Mouse (Mus musculus): Measurements from ENCODE around the gene Pgm2l1.

DNA sequence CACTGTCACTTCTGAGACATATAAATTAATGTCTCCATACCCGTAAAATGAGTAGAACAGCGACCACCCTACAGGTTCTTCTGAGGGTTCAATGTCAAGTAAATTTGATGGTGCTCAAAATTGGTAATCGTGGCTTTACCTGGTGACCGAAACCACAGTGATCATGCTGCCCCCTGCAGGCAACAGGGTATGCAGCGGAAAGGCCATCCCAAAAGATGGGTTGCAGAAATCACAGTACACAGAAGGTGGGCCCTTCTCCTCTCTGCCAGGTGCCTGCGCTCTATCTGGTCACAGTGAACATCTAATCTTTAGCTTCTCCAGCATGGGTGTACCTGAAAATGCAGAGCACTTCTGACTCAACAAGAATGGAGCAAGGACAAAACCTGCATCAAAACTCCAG, 98.3 kb downstream of the Pgm2l1 start:
- peak; percentile 30; the same call in 1 of the 2 replicates for TF ChIP-seq CTCF (IDR thresholded peaks at IDR 0.05; ENCODE audit: low read depth, low read length)
- TF ChIP-seq GATA1 (IDR thresholded peaks at IDR 0.05; ENCODE audit: borderline replicate concordance, low read length): no peak
- no peak for TF ChIP-seq GATA2 (IDR thresholded peaks at IDR 0.05; ENCODE audit: borderline replicate concordance, low read depth, low read length)
- TF ChIP-seq TAL1 (conservative IDR thresholded peaks at IDR 0.05; ENCODE audit: low read depth, low read length): no peak
- no peak for TF ChIP-seq POLR2AphosphoS5 (IDR thresholded peaks at IDR 0.05; ENCODE audit: insufficient replicate concordance, low read depth, low read length)
